Mouse (Mus musculus): ENCODE results near the gene Pts.

Pts gene

DNA sequence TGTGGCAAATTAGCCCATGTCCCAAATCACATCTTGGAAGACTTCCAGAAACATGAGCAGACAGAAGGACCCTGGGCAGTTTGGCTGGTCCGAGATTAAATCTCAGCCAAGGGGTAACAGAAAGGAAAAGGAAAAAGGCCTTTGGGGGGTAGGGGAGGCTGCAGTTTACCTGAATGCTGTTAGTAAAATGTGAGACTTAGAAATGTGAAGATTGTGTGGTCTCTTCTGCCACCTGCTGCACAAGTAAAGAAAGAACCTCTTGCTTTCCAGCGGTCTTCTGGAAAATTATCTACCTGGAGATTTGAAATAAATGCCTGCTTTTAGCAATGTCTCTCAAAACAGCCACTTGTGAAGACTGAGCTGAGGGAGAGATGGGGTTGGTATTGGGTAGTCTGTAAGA lies 2.4 kb upstream of the Pts start:
- no peak for DNase-seq (ENCODE audit: low read depth)

DNA sequence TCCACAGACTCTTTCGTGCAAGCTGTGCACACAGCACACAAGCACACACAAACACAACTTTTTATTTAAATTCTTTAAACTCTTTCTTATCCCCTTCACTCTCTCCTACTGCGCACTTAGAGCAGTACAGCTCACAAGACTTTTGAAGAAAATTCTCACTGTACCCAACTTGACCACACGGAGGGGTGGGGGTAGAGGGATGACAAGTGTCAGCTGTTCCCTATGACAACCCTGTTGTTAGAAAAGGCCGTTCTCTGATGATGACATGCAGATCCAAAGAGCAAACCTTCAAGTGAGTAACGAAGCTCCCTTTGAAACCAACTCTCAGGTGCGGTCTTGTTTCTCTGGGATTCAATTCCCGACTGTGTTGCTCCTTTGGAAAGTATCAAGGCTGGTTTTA lies 664 bp downstream of the Pts start:
- DNase-seq (ENCODE audit: low read depth), result no peak

DNA sequence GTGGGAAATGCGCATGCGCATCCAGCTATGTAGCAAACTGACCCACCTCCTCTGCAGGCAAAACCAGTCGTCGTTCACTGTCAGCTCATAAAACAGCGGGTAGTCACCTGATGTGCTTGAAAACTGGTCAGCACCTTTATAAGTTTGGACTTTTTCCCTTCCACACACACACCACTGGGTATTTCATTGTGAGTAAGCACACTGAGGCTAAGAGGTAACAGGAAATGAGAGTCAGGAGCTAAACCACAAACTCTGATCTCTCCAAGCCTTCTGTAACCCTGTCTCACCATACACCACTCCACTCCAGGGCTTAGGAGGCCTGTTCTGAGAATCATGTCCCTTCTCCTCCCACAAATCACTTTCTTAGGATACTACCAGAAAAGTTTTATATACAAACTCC lies 2.9 kb downstream of the Pts start:
- no peak for DNase-seq (ENCODE audit: low read depth)

DNA sequence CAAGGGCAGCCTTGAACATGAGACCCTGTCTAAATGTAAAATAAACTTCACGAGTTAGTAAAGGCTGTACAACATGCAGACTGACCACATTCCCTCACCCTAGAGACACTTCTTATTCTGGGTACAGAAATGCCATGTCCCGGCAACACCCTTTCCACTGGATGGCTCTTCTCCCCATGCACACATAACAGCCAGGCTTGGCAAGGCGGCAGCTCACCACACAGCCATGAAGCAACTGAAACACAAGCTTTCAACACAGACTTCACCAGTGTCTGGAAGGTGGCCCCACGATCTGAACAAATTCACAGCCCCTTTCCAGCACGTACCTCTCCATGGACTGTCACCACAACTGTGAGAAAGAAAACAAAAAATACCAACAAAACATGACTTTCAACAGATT lies 3.6 kb downstream of the Pts start:
- DNase-seq (ENCODE audit: low read depth), result no peak

DNA sequence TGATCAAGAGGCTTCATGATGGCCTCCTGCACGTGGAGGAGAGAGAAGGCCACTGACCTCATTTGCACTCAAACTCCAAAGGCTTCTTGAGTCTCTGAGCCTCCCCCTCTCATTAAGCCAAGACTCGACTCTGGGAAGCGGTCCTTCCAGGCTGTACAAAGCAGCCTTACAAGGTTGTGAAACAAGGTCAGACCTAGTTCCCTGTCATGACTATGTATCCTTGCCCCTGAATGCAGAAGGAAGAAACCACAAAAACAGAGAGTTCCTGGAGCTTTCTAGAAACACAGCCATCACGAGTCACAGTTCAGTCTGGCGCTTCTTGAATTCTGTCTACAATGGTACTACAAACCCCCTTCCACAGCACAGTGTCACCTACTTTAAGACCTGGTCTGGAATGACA lies 6.0 kb downstream of the Pts start:
- no peak for DNase-seq (ENCODE audit: low read depth)

DNA sequence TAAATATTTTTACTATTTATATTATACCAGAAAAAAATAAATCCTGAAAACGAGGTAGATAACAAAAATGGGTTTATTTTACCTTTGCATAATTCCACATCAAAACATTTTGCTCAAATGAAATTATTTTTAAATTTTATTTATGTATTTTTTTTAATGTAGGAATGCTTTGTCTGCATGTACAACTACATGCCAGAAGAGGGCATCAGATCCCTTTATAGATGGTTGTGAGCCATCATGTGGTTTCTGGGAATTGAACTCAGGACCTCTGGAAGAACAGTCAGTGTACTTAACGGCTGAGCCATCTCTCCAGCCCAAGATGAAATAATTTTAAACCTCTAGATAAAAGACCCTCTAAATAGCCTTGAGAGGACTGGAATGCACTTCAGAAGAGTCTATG lies 7.0 kb downstream of the Pts start:
- DNase-seq (ENCODE audit: low read depth), result no peak

DNA sequence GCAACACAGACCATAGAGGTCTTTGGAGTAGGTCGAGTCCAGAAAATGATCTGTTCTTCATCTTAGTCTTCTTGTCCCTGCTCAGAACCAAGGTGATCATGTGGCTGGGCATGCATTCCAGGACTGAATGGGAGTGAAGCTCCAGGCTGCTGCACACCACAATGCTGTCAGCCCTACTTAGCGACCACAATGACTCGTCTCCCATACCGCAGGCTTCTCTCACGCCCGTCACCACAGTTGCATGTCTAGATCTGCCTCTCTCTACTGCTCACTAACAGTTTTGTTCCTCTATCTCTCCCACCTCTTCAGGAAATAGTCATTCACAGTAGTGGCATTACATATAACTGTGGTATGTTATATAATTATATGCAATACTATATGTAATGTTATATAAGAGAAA lies 7.8 kb downstream of the Pts start:
- no peak for DNase-seq (ENCODE audit: low read depth)

DNA sequence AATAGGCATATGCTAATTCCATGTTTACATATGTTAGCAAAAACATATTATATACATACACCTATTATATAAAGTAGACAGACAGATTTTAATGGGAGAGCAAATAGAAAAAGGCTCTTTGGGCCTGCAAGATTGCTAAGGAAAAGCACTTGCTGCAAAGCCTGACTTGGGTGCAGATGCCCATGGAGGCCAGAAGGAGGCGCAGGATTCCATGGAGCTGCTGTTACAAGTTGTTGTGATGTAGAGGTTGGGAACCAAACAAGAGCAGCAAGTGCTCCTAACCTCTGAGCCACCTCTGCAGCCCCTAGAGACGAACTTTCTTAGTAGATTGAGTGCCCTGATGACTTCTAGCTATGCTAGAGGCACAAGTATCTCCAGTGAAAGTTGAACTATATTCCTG lies 9.7 kb downstream of the Pts start:
- DNase-seq (ENCODE audit: low read depth), result no peak

DNA sequence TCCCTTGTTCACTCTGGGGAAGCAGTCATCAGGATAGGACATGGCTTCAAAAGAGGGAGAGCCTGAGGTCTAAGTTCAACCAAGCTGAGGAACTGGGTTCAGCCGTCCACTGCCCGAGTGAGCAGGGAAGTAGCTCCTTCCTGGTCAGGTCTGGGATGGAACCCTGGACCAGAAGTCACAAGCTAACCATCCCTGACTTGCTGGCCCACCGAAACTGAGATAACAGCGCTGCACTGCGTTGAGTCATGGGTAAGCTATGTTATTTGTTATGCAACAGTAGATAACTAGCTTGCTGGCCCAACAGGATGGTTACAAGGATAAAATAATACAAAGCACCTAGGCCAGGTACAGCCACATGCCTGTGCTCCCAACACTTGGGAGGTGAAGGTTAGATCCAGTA lies 13.1 kb downstream of the Pts start:
- no peak for DNase-seq (ENCODE audit: low read depth)

DNA sequence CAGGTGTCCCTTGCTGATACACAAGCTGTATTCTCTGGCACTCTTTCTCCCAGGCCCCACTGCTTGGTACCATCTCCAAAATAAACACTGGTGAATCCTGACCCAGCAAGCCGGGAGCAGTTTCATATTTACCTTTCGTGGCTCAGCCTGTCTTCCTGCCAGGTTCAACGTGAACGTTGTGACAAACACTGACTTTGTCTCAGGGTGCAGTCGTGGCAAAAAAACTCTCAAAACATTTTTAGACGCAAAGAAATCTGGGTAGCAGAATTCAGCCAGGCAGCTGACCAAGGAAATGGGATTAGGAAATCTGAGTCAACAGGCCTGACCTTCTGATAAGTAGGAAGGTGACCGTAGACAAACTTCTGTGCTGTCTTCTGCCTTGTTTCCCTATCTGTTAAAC lies 21.0 kb downstream of the Pts start:
- DNase-seq (ENCODE audit: low read depth), result no peak

DNA sequence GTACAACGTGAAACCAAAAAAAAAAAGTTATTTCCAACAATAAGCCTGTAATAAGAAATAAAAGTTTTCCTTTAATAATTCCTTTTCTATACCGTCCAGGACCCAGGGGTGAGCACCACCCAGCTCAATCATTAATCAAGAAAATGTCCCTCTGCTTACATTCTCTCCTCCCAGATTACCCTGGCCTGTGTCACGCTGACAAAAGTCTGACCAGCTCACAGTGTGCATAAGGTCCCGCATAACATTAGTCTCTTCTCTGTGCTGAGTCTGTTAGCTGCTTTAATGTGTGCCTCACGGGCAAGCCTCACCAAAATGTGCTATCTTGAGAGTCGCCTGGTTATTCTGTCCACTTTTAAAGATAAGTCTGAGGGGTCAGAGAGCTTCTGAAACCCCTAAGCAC lies 23.1 kb downstream of the Pts start:
- no peak for DNase-seq (ENCODE audit: low read depth)

DNA sequence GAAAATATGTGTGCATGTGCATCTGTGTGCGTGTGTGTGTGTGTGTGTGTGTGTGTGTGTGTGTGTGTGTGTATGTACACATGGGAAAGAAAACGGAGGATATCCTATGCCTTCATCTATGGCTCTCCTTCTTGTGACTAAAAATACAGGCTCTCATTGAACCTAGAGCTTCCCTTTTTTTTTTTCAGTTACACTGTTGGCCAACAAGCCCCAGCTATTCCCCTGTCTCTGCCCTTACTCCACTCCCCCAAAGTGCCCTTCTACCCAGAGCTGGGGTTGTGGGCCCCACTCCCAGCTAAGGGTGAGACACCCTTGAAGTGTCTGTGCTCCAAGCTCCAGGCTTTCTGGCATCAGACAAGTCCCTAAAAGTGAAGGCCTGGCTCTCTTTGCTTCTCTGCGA lies 25.6 kb downstream of the Pts start:
- DNase-seq (ENCODE audit: low read depth), result no peak

DNA sequence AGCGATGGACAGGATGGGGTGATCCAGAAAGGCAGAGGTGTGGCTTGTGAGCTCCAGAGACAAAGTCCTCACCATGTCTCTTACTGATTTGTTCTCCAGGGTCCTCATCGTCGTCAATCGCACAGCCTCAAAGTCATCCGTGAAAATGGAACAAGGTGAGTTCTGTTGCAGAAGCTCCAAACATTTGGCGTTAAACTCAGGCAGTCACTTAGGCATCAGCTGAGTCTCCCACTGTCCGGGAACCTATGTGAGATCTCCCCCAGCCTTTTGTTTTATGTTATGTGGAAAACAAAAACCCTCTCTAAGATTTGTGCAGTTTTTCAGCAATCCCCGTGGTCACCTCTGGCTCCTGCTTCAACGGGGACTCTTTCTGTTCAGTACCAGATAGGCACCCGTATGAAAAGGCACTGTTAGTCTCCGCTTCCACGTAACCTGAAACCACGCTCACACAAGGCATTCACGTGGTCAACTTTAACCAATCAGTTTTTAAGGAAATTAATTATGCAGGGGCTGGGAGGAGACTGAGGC lies 27.5 kb downstream of the Pts start:
- peak; percentile 51 for DNase-seq (ENCODE audit: low read depth)

DNA sequence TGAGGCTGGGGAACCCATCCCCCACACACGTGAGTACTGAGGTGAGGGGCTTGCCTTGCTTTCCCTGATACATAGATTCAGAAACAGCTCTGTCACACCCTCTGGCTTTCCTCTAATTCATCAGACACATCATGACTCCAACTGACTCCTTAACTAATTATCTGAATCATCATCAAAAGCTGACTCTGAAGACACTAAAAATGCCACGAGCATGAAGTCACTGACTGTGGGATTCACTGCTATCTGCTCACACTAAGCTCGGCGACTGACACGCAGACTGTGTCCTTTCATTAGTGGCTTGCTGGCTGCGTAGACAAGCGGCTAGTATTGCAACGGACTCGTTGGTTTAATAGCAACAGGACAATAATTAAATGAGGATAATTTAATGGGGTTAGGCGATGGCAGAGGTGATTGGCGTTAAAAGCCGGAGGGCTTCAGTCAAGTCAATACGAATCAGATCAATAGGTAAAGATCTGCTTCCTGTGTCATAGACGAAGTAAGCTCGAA lies 28.0 kb downstream of the Pts start:
- DNase-seq (ENCODE audit: low read depth), result no peak

DNA sequence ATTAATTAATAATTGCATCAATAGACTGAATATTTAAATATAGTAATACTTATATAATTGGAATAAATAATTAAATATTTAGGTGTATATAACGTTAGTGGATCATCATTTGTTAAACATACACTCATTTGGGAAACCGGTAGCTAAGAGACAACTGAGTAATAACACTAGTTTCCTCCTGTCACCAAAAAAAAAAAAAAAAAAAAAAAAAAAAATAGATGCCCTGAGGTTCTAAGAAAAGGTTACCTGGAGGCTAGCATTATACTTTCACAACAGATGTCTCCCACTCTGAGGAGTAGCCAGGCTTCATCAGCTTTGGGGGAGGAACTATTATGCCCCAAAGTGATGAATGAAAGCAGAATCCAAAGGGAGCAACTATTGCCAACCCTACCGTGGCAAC lies 28.7 kb downstream of the Pts start:
- DNase-seq (ENCODE audit: low read depth), result no peak

DNA sequence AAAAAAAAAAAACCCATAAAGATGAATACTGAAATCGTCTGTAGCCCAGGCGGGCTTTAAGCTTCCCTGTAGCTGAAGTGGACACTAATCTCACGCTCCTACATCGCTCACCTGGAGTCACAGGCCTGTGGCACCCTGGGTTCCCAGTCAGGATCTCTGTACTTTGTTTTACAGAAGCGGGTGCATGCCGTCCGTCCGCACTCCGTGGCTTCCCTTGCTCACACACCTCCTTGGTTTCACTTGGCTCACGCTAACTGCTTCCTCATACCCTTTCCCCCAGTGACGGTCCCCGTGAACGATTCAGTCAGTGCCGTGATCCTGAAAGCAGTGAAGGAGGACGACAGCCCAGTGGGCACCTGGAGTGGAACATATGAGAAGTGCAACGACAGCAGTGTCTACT lies 29.7 kb downstream of the Pts start:
- no peak for DNase-seq (ENCODE audit: low read depth)

DNA sequence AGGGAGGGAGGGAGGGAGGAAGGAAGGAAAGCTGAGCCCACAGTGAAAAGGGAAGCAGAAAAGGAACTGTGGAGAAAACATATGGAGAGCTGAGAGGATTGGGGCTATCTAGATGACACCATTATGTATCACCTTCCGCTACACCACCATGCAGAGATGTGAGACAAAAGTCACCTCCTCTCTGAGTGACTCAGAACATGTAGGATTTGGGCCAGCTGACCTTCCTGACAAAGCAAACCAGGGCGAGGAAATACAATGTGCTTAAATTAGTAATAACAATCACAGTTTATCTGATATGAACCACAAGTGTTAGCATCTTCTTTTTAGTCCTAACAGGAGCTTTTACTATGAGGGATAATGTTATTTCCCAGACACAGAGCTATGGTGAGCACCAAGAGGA lies 31.0 kb downstream of the Pts start:
- no peak for DNase-seq (ENCODE audit: low read depth)

DNA sequence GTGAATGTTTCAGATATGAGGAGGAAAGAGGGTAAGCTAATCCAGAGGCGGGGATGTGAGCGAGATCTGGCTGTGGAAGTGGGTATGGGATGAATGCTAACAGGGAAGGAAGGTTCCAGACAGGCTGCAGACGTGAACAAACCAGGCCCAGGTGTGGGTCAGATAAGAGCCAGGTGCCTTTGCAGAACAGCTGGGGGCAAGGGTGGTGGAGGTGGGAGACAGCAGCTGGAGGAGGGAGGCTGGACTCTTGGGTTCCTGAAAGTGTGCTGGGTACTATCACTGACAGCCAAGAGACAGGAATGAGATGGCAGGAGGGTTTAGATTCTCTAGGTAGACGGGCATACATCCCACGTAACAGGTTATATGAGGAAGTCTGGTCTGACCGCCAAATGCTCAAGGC lies 31.4 kb downstream of the Pts start:
- DNase-seq (ENCODE audit: low read depth), result no peak

DNA sequence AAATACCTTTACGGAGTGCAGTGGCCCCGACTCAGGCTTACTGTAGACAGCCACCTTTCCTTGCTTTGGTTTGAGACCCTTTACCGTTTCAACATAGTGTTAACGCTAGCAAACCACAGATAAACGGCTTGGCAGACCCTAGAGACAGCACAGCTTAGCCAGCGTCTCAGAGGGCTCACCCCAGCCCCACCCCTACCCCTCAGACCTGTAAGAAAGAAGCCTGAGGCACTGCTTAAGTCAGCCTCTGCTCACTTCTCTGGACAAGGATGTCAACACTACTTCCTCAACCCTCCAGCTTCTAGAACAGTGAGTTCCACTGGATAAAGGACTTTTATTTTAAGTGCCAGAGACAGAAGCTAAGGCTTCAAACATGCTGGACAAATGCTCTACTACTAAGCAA lies 32.0 kb downstream of the Pts start:
- no peak for DNase-seq (ENCODE audit: low read depth)

DNA sequence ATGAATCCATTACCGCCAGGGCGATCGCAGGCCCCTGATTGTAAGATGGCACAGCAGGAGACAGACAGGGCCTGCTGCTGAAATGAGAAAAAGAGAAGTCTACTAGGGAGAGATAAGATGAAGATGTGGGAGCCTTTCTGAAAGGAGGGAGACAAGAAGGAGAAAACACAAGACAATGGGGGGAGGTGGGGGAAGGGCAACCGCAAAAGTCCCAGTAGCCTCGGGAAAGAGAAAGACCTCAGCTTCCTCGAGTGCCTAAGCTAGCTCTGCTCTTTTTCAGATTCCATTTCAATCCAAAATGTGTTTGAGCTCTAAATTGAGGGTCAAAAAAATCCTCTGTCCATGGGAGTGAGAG lies 32.4 kb downstream of the Pts start:
- no peak for DNase-seq (ENCODE audit: low read depth)

DNA sequence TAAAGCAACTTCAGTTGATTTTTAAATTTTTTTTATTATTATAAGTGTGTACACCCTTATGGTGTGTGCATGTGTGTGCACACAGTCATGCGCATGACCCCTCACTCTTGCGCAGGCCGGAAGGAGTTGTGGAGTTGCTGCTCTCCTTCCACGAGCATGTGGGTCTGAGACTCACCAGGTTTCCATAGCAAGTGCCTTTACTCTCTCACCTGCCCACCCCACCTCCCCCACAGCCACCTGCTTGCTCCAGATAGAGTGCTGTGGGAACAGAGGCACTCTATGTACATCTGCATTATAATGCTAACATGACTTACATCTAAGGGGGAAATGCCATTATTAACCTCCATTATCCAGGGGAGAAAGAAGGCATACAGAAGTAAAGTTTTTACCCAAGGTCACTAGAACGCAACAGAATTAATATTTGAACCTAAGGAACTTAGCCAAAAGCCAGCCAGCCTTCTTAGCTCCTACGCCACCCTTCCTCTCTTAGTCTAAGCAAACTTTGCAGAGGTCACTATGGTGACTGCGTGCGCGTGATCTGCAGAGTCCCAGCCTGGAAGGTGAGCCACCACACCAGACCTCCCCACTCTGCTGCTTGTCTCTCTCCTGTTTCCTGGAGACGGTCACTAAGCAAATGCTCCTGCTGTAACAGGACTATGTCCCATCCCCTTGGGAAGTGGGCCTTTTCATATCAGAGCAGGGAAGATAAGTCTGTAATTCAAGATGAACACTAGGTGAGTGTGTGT lies 32.9 kb downstream of the Pts start:
- no peak for DNase-seq (ENCODE audit: low read depth)

DNA sequence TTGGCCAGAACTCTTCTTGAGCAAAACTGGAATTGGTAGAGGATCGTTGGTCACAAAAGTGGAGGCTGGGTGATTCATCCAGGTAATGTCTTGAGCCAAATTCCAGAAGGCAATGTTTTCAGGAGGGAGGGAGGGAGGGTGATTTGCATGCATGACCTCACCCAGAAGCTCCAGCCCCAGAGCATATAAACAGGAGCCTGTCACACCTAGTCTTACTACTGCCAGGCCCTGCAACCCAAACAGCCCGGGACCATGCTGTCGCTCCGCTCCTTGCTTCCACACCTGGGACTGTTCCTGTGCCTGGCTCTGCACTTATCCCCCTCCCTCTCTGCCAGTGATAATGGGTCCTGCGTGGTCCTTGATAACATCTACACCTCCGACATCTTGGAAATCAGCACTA lies 34.2 kb downstream of the Pts start, which contains the start of gene Plet1:
Gene Plet1, plus strand, starts transcription at position 215 of the 400 bp plus-strand sequence.
- DNase-seq (ENCODE audit: low read depth), result no peak

DNA sequence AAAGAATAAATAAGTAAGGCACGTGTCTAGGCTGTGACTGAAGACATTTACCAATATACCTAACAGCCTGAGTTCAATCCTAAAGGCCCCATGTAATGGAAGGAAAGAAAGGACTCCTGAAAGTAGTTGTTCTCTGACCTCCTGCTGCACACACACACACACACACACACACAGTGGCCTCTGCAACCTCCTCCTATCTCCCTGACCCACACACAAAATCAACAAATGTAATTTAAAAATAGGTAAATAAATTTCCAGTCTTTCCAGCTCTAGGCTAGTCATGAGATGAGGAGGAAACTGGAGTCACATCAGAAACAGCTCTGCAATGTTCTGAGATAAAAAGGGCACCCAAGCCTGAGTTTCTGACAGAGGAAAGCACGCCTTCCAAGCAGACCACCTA lies 34.7 kb downstream of the Pts start:
- DNase-seq (ENCODE audit: low read depth), result no peak

DNA sequence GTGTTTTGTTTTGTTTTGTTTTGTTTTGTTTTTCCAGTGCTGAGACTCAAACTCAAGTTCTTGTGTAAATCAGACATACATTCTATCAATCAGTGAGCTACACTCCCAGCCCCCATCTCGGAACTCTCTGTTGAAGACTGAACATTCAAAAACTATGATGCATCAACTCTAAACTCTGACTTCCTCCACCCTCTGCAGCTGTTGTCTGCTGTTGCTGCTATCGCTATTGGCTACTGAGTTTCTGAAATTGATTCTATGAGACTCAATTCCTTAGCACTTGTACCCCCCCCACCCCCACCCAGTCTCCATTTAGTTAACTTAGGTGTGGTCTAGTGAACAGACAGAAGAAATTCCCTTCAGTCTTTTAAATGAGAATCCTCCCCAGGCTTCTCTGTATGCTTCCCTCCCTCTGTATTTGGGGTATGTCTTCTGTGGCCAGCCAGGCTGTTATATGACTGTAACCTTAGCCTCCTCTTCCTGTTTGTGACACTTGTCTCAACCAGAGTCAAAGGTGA lies 36.9 kb downstream of the Pts start:
- DNase-seq (ENCODE audit: low read depth), result no peak
